Mouse (Mus musculus): Measurements from ENCODE around the gene Pparg.

DNA sequence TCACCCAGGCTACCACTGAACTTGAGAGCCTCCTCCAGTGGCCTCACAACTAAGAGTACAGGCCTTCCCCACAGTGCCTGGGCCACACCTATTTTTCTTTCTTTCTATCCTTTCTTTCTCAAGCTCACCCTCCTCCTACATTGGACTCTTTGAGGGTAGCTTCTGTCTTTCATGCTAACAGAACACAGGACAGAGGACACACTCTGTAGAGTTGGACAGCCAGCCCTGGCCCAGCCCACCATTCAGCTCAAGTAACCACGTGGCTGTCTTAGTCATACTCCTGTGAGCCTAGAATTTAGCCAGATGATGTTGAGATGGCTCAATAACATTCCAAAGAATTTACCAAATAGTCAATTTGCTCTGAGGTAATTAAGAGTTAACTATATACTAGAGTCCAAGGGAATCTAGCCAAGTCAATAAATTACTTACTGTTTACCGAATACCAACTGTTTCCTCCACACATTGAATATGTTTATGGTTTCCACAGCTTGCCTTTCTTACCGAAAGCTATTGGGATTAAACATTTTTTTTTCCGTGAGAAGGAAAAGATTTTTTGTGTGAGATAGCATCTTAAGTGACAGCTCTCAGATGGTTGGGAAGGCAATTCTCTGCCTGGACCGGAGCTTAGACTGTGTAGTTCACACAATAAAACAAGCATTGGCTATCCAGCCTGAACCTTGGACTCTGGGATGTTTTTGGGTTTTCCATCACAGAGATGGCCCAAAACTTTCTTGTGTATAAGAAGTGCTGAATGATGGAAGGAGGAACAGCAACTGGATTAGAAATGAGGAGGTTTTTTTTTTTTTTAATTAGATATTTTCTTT is 10.9 kb upstream of the Pparg start:
- TF ChIP-seq CTCF (IDR thresholded peaks at IDR 0.05; ENCODE audit: low read depth) (no peak), EP300 (IDR thresholded peaks at IDR 0.05; ENCODE audit: low read depth) (no peak)
